Comparison of ENCODE assay signal across 18 mouse cellular contexts in genomic region chr12:83369416-83369815, GRCm38 (mm10).
"Had no signal": no experiment of that assay in that cellular context is flagged by ENCODE, and none has a peak within 500 bp of the region (broad histone marks: within the 10 kb centered on the region; RNA-seq: fewer than 3 reads in every experiment).

No protein-coding gene starts in this region.

- H3K36me3 ChIP-seq: midbrain, embryonic 10.5 days; midbrain, embryonic 12.5 days; neural tube, embryonic 13.5 days; neural tube, embryonic 15.5 days had no signal

- H3K4me2 ChIP-seq: lung, embryonic 14.5 days; midbrain, embryonic 12.5 days; neural tube, embryonic 13.5 days; neural tube, embryonic 15.5 days had no signal

- ATAC-seq: midbrain, embryonic 16.5 days had no signal

- DNase-seq: lung, adult 18-20 months; lung, embryonic 14.5 days; lung, postnatal 10 days; lung, postnatal 4 days; retina, postnatal 1 day; right cerebral cortex, adult 18-20 months; right cerebral cortex, postnatal 25 days; right cerebral cortex, postnatal 4 days; spleen, adult 18-20 months; thymus, adult 18-20 months; thymus, postnatal 14 days; thymus, postnatal 36 days had no signal

- H3K27ac ChIP-seq: midbrain, embryonic 10.5 days; midbrain, embryonic 12.5 days; neural tube, embryonic 15.5 days had no signal

- H3K9me3 ChIP-seq: neural tube, embryonic 15.5 days had no signal

- H3K9ac ChIP-seq: lung, embryonic 14.5 days; midbrain, embryonic 12.5 days; neural tube, embryonic 13.5 days; neural tube, embryonic 15.5 days had no signal

- H3K27me3 ChIP-seq: midbrain, embryonic 12.5 days; neural tube, embryonic 13.5 days; neural tube, embryonic 15.5 days had no signal

- H3K4me1 ChIP-seq: midbrain, embryonic 12.5 days had no signal

- H3K4me3 ChIP-seq: midbrain, embryonic 10.5 days; midbrain, embryonic 12.5 days; myocyte; neural tube, embryonic 13.5 days; neural tube, embryonic 15.5 days had no signal
